In the genomic region with DNA sequence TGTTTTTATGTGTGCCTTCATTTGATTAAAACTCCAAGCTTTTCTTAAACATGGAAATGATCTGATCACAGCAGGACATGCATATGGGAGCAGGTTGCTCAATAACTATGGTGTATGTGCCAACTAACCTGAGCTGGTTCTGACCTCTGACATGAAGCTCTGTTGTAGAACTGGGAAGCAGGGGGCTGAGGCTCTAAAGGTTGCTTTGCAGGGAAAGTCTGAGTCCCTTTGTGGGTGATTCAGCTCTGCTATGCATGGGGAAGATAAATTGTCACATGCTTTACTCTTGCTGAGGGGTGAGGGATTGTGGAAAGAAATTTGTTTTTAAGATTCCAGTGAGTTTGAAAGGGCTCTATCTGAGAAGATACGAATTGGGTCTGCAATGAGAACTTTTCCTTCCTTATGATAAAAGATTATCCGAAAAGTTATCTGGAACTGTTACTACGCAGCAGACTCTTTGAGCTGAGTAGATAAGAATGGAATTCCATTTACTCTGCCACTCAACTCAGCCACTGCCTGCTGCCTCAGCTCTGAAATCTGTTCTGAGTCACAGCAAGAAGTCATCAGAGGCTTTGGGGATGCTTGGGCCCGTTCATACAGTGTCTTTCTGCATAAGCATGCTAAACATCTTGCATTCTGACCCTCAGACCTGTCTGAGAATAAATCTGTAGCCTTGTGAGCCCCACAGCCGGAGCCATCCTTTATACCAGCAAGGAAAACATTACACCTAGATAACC, we compare ENCODE assay signal across 17 mouse cellular contexts. TPM values are rescaled to one million over a fixed set of nuclear protein-coding genes. Genes with fewer than 3 reads are reported as not detected.
A peak's percentile ranks its signal among the peaks of the same experiment; 100 is the strongest.
DNase-seq lines count a peak whose midpoint lies in the region; ATAC-seq and TF ChIP-seq lines count a peak whose summit lies in the region.
"Had no signal": no experiment of that assay in that cellular context is flagged by ENCODE, and none has a peak within 500 bp of the region (broad histone marks: within the 10 kb centered on the region; RNA-seq: fewer than 3 reads in every experiment).

No protein-coding gene starts in this region.

- DNase-seq in heart, postnatal 25 days (ENCODE audit: low spot score): no peak
- DNase-seq in 416B (ENCODE audit: low read depth) (peak; percentile 44), NIH3T3 (ENCODE audit: low read depth) (peak; percentile 54)
- no peak for DNase-seq in cerebellum, postnatal 36 days
- no peak for DNase-seq in gastrocnemius, postnatal 36 days
- DNase-seq: cerebellum, adult 18-20 months; gastrocnemius, postnatal 10 days; liver, embryonic 13.5 days; lung, postnatal 10 days; thymus, postnatal 36 days had no signal

- no peak for ATAC-seq in heart, embryonic 15.5 days (replicated peaks; ENCODE audit: insufficient number of reproducible peaks, insufficient read depth, low FRiP score, low read depth)
- peak; percentile 53 for ATAC-seq in intestine, postnatal 0 days
- ATAC-seq: forebrain, embryonic 13.5 days; midbrain, embryonic 16.5 days had no signal

- no peaks in the 10 kb centered on the region for H3K27me3 ChIP-seq in heart, embryonic 15.5 days
- H3K27me3 ChIP-seq in intestine, postnatal 0 days (replicated peaks; ENCODE audit: control insufficient read depth, insufficient read depth, low read length): no peaks in the 10 kb centered on the region
- H3K27me3 ChIP-seq: forebrain, embryonic 13.5 days; hindbrain, embryonic 12.5 days; liver, embryonic 13.5 days; neural tube, embryonic 15.5 days had no signal

- H3K9me3 ChIP-seq in heart, embryonic 15.5 days (replicated peaks): no peaks in the 10 kb centered on the region
- H3K9me3 ChIP-seq in intestine, postnatal 0 days (ENCODE audit: control insufficient read depth): no peaks in the 10 kb centered on the region
- H3K9me3 ChIP-seq: forebrain, embryonic 13.5 days; hindbrain, embryonic 12.5 days; liver, embryonic 13.5 days; neural tube, embryonic 15.5 days had no signal

- H3K4me3 ChIP-seq in heart, embryonic 15.5 days: no peak overlapping the region
- no peak overlapping the region for H3K4me3 ChIP-seq in intestine, postnatal 0 days (ENCODE audit: low read depth, low read length)
- H3K4me3 ChIP-seq: forebrain, embryonic 13.5 days; hindbrain, embryonic 12.5 days; liver, embryonic 13.5 days; neural tube, embryonic 15.5 days had no signal

- H3K4me2 ChIP-seq in heart, embryonic 15.5 days: no peak overlapping the region
- H3K4me2 ChIP-seq in intestine, postnatal 0 days (replicated peaks; ENCODE audit: low read depth): no peak overlapping the region
- H3K4me2 ChIP-seq: forebrain, embryonic 13.5 days; hindbrain, embryonic 12.5 days; liver, embryonic 13.5 days; neural tube, embryonic 15.5 days had no signal

- intact Hi-C loops in heart, postnatal 25 days (cut with DNase I): no loop called here
- intact Hi-C loops in gastrocnemius, postnatal 36 days (cut with DNase I): no loop called here

- 22% methylated on average over 5 of the region's 5 CpGs for WGBS in heart, embryonic 15.5 days
- 42% methylated on average over 5 of the region's 5 CpGs for WGBS in intestine, postnatal 0 days

- peaks cover 6% of the 10 kb centered on the region for H3K4me1 ChIP-seq in heart, embryonic 15.5 days (replicated peaks)
- no peaks in the 10 kb centered on the region for H3K4me1 ChIP-seq in intestine, postnatal 0 days (replicated peaks; ENCODE audit: control insufficient read depth, insufficient read depth, low read length)
- H3K4me1 ChIP-seq: forebrain, embryonic 13.5 days; hindbrain, embryonic 12.5 days; neural tube, embryonic 15.5 days had no signal

- H3K27ac ChIP-seq in heart, embryonic 15.5 days: 0 out of 2 replicates have a peak overlapping the region, but pooled peaks have one; percentile 27
- H3K27ac ChIP-seq in intestine, postnatal 0 days (ENCODE audit: low read depth, low read length): no peak overlapping the region
- H3K27ac ChIP-seq: forebrain, embryonic 13.5 days; hindbrain, embryonic 12.5 days; liver, embryonic 13.5 days; neural tube, embryonic 15.5 days had no signal

- no peak overlapping the region for H3K9ac ChIP-seq in heart, embryonic 15.5 days
- H3K9ac ChIP-seq in intestine, postnatal 0 days (ENCODE audit: low read depth, low read length): no peak overlapping the region
- H3K9ac ChIP-seq: forebrain, embryonic 13.5 days; hindbrain, embryonic 12.5 days; liver, embryonic 13.5 days; neural tube, embryonic 15.5 days had no signal

- H3K36me3 ChIP-seq in heart, embryonic 15.5 days: no peaks in the 10 kb centered on the region
- no peaks in the 10 kb centered on the region for H3K36me3 ChIP-seq in intestine, postnatal 0 days (ENCODE audit: control insufficient read depth, insufficient read depth)
- H3K36me3 ChIP-seq: hindbrain, embryonic 12.5 days; liver, embryonic 13.5 days; neural tube, embryonic 15.5 days had no signal

- no peak for TF ChIP-seq CTCF in intestine, postnatal 0 days (IDR thresholded peaks at IDR 0.05; ENCODE audit: low read depth)

RNA-seq across cellular contexts. Expression of a gene that starts 22.1 kb away (rescaled TPM):
- 0.26 and 0.41 TPM in 2 replicates for polyA plus RNA-seq in heart, embryonic 15.5 days (2015; fragmentation: Nextera tagmentation; extraction: Ambion mirVana)
- total RNA-seq in heart, postnatal 25 days (2021): not detected
- polyA plus RNA-seq in intestine, postnatal 0 days (2015; fragmentation: Nextera tagmentation; extraction: Ambion mirVana): 0.14 and 0.37 TPM in 2 replicates
- not detected for total RNA-seq in gastrocnemius, postnatal 36 days (2021)
- total RNA-seq: megakaryocyte-erythroid progenitor cell, adult 5-6 weeks had no signal
- polyA plus RNA-seq: liver, embryonic 13.5 days had no signal

RNA-seq across cellular contexts. Expression of a gene that starts 56.4 kb away (rescaled TPM):
- 15.5 and 17.2 TPM in 2 replicates for polyA plus RNA-seq in heart, embryonic 15.5 days (2015; fragmentation: Nextera tagmentation; extraction: Ambion mirVana)
- total RNA-seq in heart, postnatal 25 days (2021): 10 to 100 TPM; 10.8 to 14.6 TPM
- polyA plus RNA-seq in intestine, postnatal 0 days (2015; fragmentation: Nextera tagmentation; extraction: Ambion mirVana): 17.1 and 17.8 TPM in 2 replicates
- 1 to 10 TPM; 5.7 to 7.6 TPM for total RNA-seq in gastrocnemius, postnatal 36 days (2021)

Comparison
In these comparisons a context has a peak if more than half of its experiments do, and no peak if none do; other contexts are left out.
1. DNase-seq: peak in 416B (single experiment) and NIH3T3 (single experiment); none in heart, postnatal 25 days (single experiment), cerebellum, postnatal 36 days (0 of 2) and gastrocnemius, postnatal 36 days (0 of 2).